Mouse (Mus musculus): ENCODE data around the gene 9330159F19Rik. TPM values are rescaled to one million over a fixed set of nuclear protein-coding genes. Genes with fewer than 3 reads are reported as not detected.

9330159F19Rik gene
- polyA plus RNA-seq, 1 experiment from 2014 or later, result 12.6 TPM

DNA sequence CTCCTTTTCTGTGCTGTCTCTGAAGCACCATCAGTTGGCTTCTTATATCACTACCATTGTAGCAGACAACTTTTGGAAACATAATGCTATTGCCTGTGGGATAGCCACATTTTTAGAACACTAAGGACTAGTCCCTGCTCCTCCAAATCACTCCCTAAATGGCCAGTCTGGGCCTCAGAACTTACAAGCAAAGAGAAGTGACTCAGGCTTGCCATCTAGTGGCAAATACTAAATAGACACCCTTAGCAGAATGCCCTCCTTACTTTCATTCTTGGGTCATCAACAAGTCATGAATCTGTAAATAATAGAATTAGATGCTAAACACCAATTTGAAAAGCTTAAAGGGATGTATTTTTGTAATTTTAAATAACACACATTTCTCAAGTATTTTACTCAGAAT lies 4.7 kb upstream of the 9330159F19Rik start:
- ATAC-seq (ENCODE audit: low FRiP score, low read depth), result peak; percentile 48
- no peaks in the 10 kb centered on the region for H3K9me3 ChIP-seq
- H3K4me2 ChIP-seq (replicated peaks), result no peak overlapping the region
- H3K9ac ChIP-seq (replicated peaks), result no peak overlapping the region
- H3K4me3 ChIP-seq, result no peak overlapping the region
- peaks cover 14% of the 10 kb centered on the region for H3K36me3 ChIP-seq
- H3K4me1 ChIP-seq, result peaks cover 11% of the 10 kb centered on the region
- H3K27ac ChIP-seq (replicated peaks), result no peak overlapping the region
- no peaks in the 10 kb centered on the region for H3K27me3 ChIP-seq

DNA sequence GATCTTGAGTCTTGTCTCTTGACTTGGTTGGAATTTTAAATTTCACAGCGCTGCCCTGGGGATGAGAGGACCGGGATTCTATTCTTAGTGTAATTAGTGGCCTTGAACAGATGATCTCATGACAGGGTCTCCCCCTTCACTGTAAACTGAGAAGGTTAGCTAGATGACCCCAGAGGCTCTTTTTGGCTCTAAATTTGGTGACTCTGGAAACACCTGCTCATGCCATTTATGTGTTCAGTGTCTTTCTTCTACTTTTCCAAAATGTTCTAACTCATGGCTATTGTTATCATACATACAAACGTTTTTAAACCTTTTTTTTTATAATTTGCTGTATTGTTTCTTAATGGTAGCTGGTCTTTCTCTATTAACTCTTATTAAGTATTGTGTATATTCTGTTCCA lies 2.7 kb upstream of the 9330159F19Rik start:
- H3K4me2 ChIP-seq (replicated peaks), result no peak overlapping the region
- H3K36me3 ChIP-seq, result peaks cover 5% of the 10 kb centered on the region
- no peak overlapping the region for H3K9ac ChIP-seq (replicated peaks)
- H3K4me3 ChIP-seq, result no peak overlapping the region
- peaks cover 15% of the 10 kb centered on the region for H3K4me1 ChIP-seq
- WGBS, result 57% methylated on average over 3 of the region's 3 CpGs
- no peaks in the 10 kb centered on the region for H3K9me3 ChIP-seq
- H3K27ac ChIP-seq (replicated peaks), result no peak overlapping the region
- no peaks in the 10 kb centered on the region for H3K27me3 ChIP-seq
- no peak for ATAC-seq (ENCODE audit: low FRiP score, low read depth)

DNA sequence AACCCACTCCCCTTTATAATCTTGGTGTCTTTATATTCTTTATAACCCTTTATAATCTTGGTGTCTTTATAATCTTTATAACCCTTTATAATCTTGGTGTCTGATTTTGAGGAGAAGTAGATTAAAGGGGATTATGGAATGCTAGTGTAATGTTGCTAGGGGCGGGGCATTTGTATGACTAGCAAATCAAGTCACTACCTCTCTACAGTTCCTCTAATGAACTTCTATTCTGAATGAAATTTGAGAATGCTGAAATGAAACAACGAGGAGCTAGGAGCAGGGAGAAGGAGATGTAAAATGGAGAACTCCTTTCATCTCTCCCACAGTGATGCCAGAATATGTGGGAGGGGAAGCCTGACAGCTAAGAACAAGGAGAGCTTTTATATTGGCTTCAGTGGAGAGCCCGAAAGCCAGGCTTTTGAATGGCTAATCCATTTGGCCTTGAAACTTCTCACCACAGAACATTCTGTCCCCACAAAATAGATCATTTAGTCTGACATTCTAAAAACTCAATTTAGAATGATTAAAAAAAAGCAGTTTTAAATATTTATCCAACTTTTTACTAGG lies 2.2 kb downstream of the 9330159F19Rik start:
- peak; percentile 47 for ATAC-seq (ENCODE audit: low FRiP score, low read depth)
- H3K9ac ChIP-seq (replicated peaks), result no peak overlapping the region
- H3K27me3 ChIP-seq, result no peaks in the 10 kb centered on the region
- no peak overlapping the region for H3K27ac ChIP-seq (replicated peaks)
- H3K4me2 ChIP-seq (replicated peaks), result no peak overlapping the region
- H3K36me3 ChIP-seq, result no peaks in the 10 kb centered on the region; the same call in 1 of the 2 replicates
- no peak overlapping the region for H3K4me3 ChIP-seq
- 33% methylated on average over 3 of the region's 3 CpGs for WGBS
- no peaks in the 10 kb centered on the region for H3K9me3 ChIP-seq
- peaks cover 28% of the 10 kb centered on the region for H3K4me1 ChIP-seq

- 0 out of 2 replicates have a peak, but pooled peaks have one; percentile 25 for ATAC-seq (ENCODE audit: low FRiP score, low read depth)
- Histone ChIP-seq H3K4me3 (no peak overlapping the region), H3K27me3 (no peaks in the 10 kb centered on the region), H3K9ac (replicated peaks) (no peak overlapping the region), H3K36me3 (peaks cover 5% of the 10 kb centered on the region), H3K4me1 (peaks cover 15% of the 10 kb centered on the region), H3K9me3 (no peaks in the 10 kb centered on the region), H3K4me2 (replicated peaks) (no peak overlapping the region), H3K27ac (replicated peaks) (no peak overlapping the region)
- WGBS, result 92% methylated on average over 1 of the region's 1 CpGs
Observed at GRCm38 (mm10) chr10:29216957-29217356, 5.6 kb downstream of the 9330159F19Rik start.

DNA sequence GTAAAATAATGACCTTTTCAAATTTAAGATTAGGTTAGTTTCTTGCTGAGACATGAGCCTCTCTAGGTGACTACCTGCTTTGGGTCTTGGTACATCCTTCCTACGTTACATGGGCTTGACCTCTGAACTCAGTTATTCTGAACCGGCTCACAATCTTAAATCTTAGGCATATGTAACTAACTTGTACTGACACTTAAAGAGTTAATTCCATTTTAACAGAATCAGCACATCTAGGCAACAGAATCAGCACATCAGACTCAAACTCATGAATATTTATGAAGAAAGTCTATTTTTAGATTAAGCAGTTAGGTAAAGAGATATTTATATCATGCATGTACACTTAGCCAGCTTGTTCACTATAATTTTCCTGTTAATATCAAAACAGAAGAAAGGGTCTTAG lies 6.0 kb downstream of the 9330159F19Rik start:
- H3K4me2 ChIP-seq (replicated peaks), result no peak overlapping the region
- peaks cover 10% of the 10 kb centered on the region for H3K36me3 ChIP-seq
- H3K9me3 ChIP-seq, result no peaks in the 10 kb centered on the region
- ATAC-seq (ENCODE audit: low FRiP score, low read depth), result peak; percentile 61
- H3K9ac ChIP-seq (replicated peaks), result no peak overlapping the region
- H3K4me1 ChIP-seq, result peaks cover 15% of the 10 kb centered on the region
- 38% methylated on average over 2 of the region's 2 CpGs for WGBS
- H3K27me3 ChIP-seq, result no peaks in the 10 kb centered on the region
- no peak overlapping the region for H3K27ac ChIP-seq (replicated peaks)
- no peak overlapping the region for H3K4me3 ChIP-seq

GRCm38 (mm10) chr10:29225329-29225728 lies 13.9 kb downstream of the 9330159F19Rik start:
- Histone ChIP-seq H3K27me3 (no peaks in the 10 kb centered on the region), H3K36me3 (peaks cover 39% of the 10 kb centered on the region), H3K4me3 (no peak overlapping the region), H3K4me2 (replicated peaks) (no peak overlapping the region), H3K9me3 (no peaks in the 10 kb centered on the region), H3K4me1 (no peaks in the 10 kb centered on the region), H3K9ac (replicated peaks) (no peak overlapping the region), H3K27ac (replicated peaks) (no peak overlapping the region)
- 83% methylated on average over 4 of the region's 4 CpGs for WGBS
- no peak for ATAC-seq (ENCODE audit: low FRiP score, low read depth)

DNA sequence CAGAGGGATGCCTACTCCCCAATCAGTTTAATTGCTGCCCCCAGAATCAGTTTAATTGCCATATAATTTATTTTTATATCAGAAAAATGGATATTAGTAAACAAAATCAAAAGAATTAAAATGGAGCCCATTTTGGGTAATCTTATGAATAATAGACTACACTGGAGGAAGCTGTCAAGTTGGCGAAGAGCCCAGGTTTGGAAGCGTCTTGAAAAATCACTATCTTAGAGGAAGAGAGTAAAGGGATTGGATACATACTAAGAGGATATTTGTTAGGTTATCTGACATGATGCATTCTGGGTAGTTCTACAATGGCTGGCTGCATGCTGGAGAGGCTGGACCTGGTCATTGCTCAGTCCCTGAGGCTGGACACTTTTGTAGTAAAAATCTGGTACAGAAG lies 19.8 kb downstream of the 9330159F19Rik start:
- no peak overlapping the region for H3K27ac ChIP-seq (replicated peaks)
- ATAC-seq (ENCODE audit: low FRiP score, low read depth), result no peak
- H3K9ac ChIP-seq (replicated peaks), result no peak overlapping the region
- WGBS, result 94% methylated on average over 2 of the region's 2 CpGs
- peaks cover 12% of the 10 kb centered on the region for H3K36me3 ChIP-seq
- H3K27me3 ChIP-seq, result no peaks in the 10 kb centered on the region
- no peaks in the 10 kb centered on the region for H3K9me3 ChIP-seq
- H3K4me2 ChIP-seq (replicated peaks), result no peak overlapping the region
- H3K4me3 ChIP-seq, result no peak overlapping the region
- H3K4me1 ChIP-seq, result no peaks in the 10 kb centered on the region

Other genes with a start within 250 kb of the 9330159F19Rik start
- gene 2310057J18Rik, start 225.3 kb upstream of the 9330159F19Rik start, polyA plus RNA-seq (2016; fragmentation: Nextera tagmentation; extraction: Ambion mirVana), result not detected in 2 replicates
- gene Soga3, start 67.8 kb upstream of the 9330159F19Rik start, polyA plus RNA-seq (2016; fragmentation: Nextera tagmentation; extraction: Ambion mirVana), result 72.7 and 86.7 TPM in 2 replicates
- gene Gm49353, start 12.7 kb upstream of the 9330159F19Rik start, polyA plus RNA-seq (2016; fragmentation: Nextera tagmentation; extraction: Ambion mirVana), result 5.2 and 7.4 TPM in 2 replicates
- gene Echdc1, start 101.6 kb downstream of the 9330159F19Rik start, polyA plus RNA-seq (2016; fragmentation: Nextera tagmentation; extraction: Ambion mirVana), result 25.1 and 25.4 TPM in 2 replicates
- 66.4 and 81.2 TPM in 2 replicates for gene Rnf146, start 150.8 kb downstream of the 9330159F19Rik start, polyA plus RNA-seq (2016; fragmentation: Nextera tagmentation; extraction: Ambion mirVana)